In the genomic region with DNA sequence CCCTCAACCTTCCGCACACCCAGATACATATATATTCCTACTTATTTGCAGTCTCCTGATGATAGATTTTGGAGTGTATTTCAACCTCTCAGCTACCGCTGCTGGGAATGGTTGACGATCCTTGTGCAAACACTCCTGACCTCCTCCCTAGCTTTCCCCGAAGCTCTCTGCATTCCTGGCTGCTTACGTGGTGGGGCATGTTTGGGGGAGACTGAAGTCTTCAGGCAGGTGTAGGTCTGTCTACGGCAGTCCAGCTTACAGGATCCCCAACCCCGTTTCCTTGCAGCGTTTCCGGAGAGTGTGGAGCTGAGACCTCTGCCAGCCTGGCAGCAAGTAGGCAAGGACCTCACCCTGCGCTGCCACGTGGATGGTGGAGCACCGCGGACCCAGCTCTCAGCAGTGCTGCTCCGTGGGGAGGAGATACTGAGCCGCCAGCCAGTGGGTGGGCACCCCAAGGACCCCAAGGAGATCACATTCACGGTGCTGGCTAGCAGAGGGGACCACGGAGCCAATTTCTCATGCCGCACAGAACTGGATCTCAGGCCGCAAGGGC, we compare ENCODE assay signal across 21 mouse cellular contexts. TPM values are rescaled to one million over a fixed set of nuclear protein-coding genes. Genes with fewer than 3 reads are reported as not detected.
DNase-seq lines count a peak whose midpoint lies in the region; ATAC-seq lines count a peak whose summit lies in the region.
"Had no signal": no experiment of that assay in that cellular context is flagged by ENCODE, and none has a peak within 500 bp of the region (broad histone marks: within the 10 kb centered on the region; RNA-seq: fewer than 3 reads in every experiment).

No protein-coding gene starts in this region.

- no peak for ATAC-seq in heart, embryonic 15.5 days (replicated peaks; ENCODE audit: insufficient number of reproducible peaks, insufficient read depth, low FRiP score, low read depth)
- peak; percentile 62 for ATAC-seq in lung, embryonic 15.5 days (ENCODE audit: borderline replicate concordance, extremely low read depth, low FRiP score, low TSS enrichment)
- ATAC-seq in stomach, embryonic 14.5 days (ENCODE audit: insufficient number of reproducible peaks, insufficient read depth, low FRiP score, low read depth): peak; percentile 42
- ATAC-seq: activated CD4-positive, CD25-positive, alpha-beta regulatory T cell, adult 4 months had no signal

- H3K9me3 ChIP-seq in heart, embryonic 15.5 days (replicated peaks): no peaks in the 10 kb centered on the region
- H3K9me3 ChIP-seq in lung, embryonic 15.5 days: no peaks in the 10 kb centered on the region
- no peaks in the 10 kb centered on the region for H3K9me3 ChIP-seq in stomach, embryonic 14.5 days (ENCODE audit: control insufficient read depth, low read depth, low read length)
- H3K9me3 ChIP-seq: embryonic facial prominence, embryonic 15.5 days; forebrain, embryonic 10.5 days had no signal

- H3K9ac ChIP-seq in heart, embryonic 15.5 days: no peak overlapping the region
- peak overlapping the region; percentile 10; the same call in 1 of the 2 replicates for H3K9ac ChIP-seq in lung, embryonic 15.5 days
- no peak overlapping the region for H3K9ac ChIP-seq in stomach, embryonic 14.5 days (replicated peaks; ENCODE audit: low read depth, low read length)
- H3K9ac ChIP-seq: embryonic facial prominence, embryonic 15.5 days had no signal

- H3K27me3 ChIP-seq in heart, embryonic 15.5 days: peaks cover 11% of the 10 kb centered on the region
- no peaks in the 10 kb centered on the region for H3K27me3 ChIP-seq in lung, embryonic 15.5 days
- 0 out of 2 replicates have a peak, but pooled peaks cover 6% of the 10 kb centered on the region for H3K27me3 ChIP-seq in stomach, embryonic 14.5 days (ENCODE audit: control insufficient read depth, insufficient read depth, low read length)

- H3K4me3 ChIP-seq in heart, embryonic 15.5 days: no peak overlapping the region; the same call in 1 of the 2 replicates
- H3K4me3 ChIP-seq in lung, embryonic 15.5 days: peak overlapping the region; percentile 37
- no peak overlapping the region for H3K4me3 ChIP-seq in stomach, embryonic 14.5 days (ENCODE audit: low read depth, low read length)
- H3K4me3 ChIP-seq: embryonic facial prominence, embryonic 15.5 days; forebrain, embryonic 10.5 days had no signal

- no peak for DNase-seq in heart, postnatal 4 days
- peak; percentile 47 for DNase-seq in R1 (ENCODE audit: low read depth, low spot score)
- no peak for DNase-seq in cerebellum, adult 9-10 months
- no peak for DNase-seq in thymus, postnatal 10 days (ENCODE audit: low spot score in 2 of 2)
- DNase-seq: adrenal gland, postnatal 14 days; cerebellum, adult 2 months; gastrocnemius, postnatal 10 days; right cerebral cortex, adult 18-20 months; thymus, postnatal 25 days had no signal

- H3K4me1 ChIP-seq in heart, embryonic 15.5 days (replicated peaks): peaks cover 15% of the 10 kb centered on the region
- peaks cover 52% of the 10 kb centered on the region for H3K4me1 ChIP-seq in lung, embryonic 15.5 days
- H3K4me1 ChIP-seq in stomach, embryonic 14.5 days (ENCODE audit: control insufficient read depth, insufficient read depth, low read length): peaks cover 11% of the 10 kb centered on the region; the same call in 1 of the 2 replicates

- no peak overlapping the region for H3K4me2 ChIP-seq in heart, embryonic 15.5 days
- H3K4me2 ChIP-seq in lung, embryonic 15.5 days: peak overlapping the region; percentile 50
- peak overlapping the region; percentile 18; the same call in 1 of the 2 replicates for H3K4me2 ChIP-seq in stomach, embryonic 14.5 days (replicated peaks; ENCODE audit: low read depth, low read length)
- H3K4me2 ChIP-seq: embryonic facial prominence, embryonic 15.5 days had no signal

- H3K36me3 ChIP-seq in heart, embryonic 15.5 days: no peaks in the 10 kb centered on the region
- no peaks in the 10 kb centered on the region; the same call in 1 of the 2 replicates for H3K36me3 ChIP-seq in lung, embryonic 15.5 days
- no peaks in the 10 kb centered on the region for H3K36me3 ChIP-seq in stomach, embryonic 14.5 days (ENCODE audit: control insufficient read depth, insufficient read depth, low read length)
- H3K36me3 ChIP-seq: forebrain, embryonic 10.5 days had no signal

- 66% methylated on average over 19 of the region's 19 CpGs for WGBS in heart, embryonic 15.5 days
- 43% methylated on average over 19 of the region's 19 CpGs for WGBS in lung, embryonic 15.5 days
- WGBS in stomach, embryonic 14.5 days: 48% methylated on average over 19 of the region's 19 CpGs

- H3K27ac ChIP-seq in heart, embryonic 15.5 days: 0 out of 2 replicates have a peak overlapping the region, but pooled peaks have one; percentile 33
- peak overlapping the region; percentile 93 for H3K27ac ChIP-seq in lung, embryonic 15.5 days
- peak overlapping the region; percentile 10 for H3K27ac ChIP-seq in stomach, embryonic 14.5 days (ENCODE audit: low read length)
- H3K27ac ChIP-seq: embryonic facial prominence, embryonic 15.5 days; forebrain, embryonic 10.5 days had no signal

RNA-seq across cellular contexts. Expression of a gene that starts 3.8 kb away (rescaled TPM):
- polyA plus RNA-seq in heart, embryonic 15.5 days (2015; fragmentation: Nextera tagmentation; extraction: Ambion mirVana): 1.9 and 2.8 TPM in 2 replicates
- under 1 TPM; 0.27 to 0.93 TPM for total RNA-seq in heart, postnatal 4 days (2021)
- polyA plus RNA-seq in lung, embryonic 15.5 days (2015; fragmentation: Nextera tagmentation; extraction: Ambion mirVana): 2.4 and 2.9 TPM in 2 replicates
- 0.84 and 1.0 TPM in 2 replicates for polyA plus RNA-seq in stomach, embryonic 14.5 days (2014; fragmentation: Nextera tagmentation; extraction: Ambion mirVana)

RNA-seq across cellular contexts. Expression of a gene that starts 6.5 kb away (rescaled TPM):
- 0.04 and 0.13 TPM in 2 replicates for polyA plus RNA-seq in heart, embryonic 15.5 days (2015; fragmentation: Nextera tagmentation; extraction: Ambion mirVana)
- total RNA-seq in heart, postnatal 4 days (2021): not detected
- 0.17 and 0.23 TPM in 2 replicates for polyA plus RNA-seq in lung, embryonic 15.5 days (2015; fragmentation: Nextera tagmentation; extraction: Ambion mirVana)
- polyA plus RNA-seq in stomach, embryonic 14.5 days (2014; fragmentation: Nextera tagmentation; extraction: Ambion mirVana): 0.18 TPM in 1 of 2 replicates, not detected in the other
- total RNA-seq: heart, postnatal 25 days; liver, adult 2 months had no signal
- polyA plus RNA-seq: activated CD4-positive, CD25-positive, alpha-beta regulatory T cell, adult 4 months; neural tube, embryonic 11.5 days had no signal

RNA-seq across cellular contexts. Expression of a gene that starts 9.5 kb away (rescaled TPM):
- polyA plus RNA-seq in heart, embryonic 15.5 days (2015; fragmentation: Nextera tagmentation; extraction: Ambion mirVana): 13.2 and 24.9 TPM in 2 replicates
- total RNA-seq in heart, postnatal 4 days (2021): 1 to 10 TPM; 8.0 to 8.5 TPM
- polyA plus RNA-seq in lung, embryonic 15.5 days (2015; fragmentation: Nextera tagmentation; extraction: Ambion mirVana): 55.1 and 57.5 TPM in 2 replicates
- 10.6 and 12.5 TPM in 2 replicates for polyA plus RNA-seq in stomach, embryonic 14.5 days (2014; fragmentation: Nextera tagmentation; extraction: Ambion mirVana)

RNA-seq across cellular contexts. Expression of a gene that starts 22.8 kb away (rescaled TPM):
- 136 and 147 TPM in 2 replicates for polyA plus RNA-seq in heart, embryonic 15.5 days (2015; fragmentation: Nextera tagmentation; extraction: Ambion mirVana)
- 10 to 100 TPM; 85.7 to 98.0 TPM for total RNA-seq in heart, postnatal 4 days (2021)
- 157 and 160 TPM in 2 replicates for polyA plus RNA-seq in lung, embryonic 15.5 days (2015; fragmentation: Nextera tagmentation; extraction: Ambion mirVana)
- 136 and 150 TPM in 2 replicates for polyA plus RNA-seq in stomach, embryonic 14.5 days (2014; fragmentation: Nextera tagmentation; extraction: Ambion mirVana)

RNA-seq across cellular contexts. Expression of a gene that starts 41.6 kb away (rescaled TPM):
- 0.42 TPM in 1 of 2 replicates, not detected in the other for polyA plus RNA-seq in heart, embryonic 15.5 days (2015; fragmentation: Nextera tagmentation; extraction: Ambion mirVana)
- total RNA-seq in heart, postnatal 4 days (2021): not detected
- polyA plus RNA-seq in lung, embryonic 15.5 days (2015; fragmentation: Nextera tagmentation; extraction: Ambion mirVana): 0.76 and 2.1 TPM in 2 replicates
- 1.8 TPM in 1 of 2 replicates, not detected in the other for polyA plus RNA-seq in stomach, embryonic 14.5 days (2014; fragmentation: Nextera tagmentation; extraction: Ambion mirVana)
- total RNA-seq: adrenal gland, postnatal 14 days; gastrocnemius, postnatal 10 days; heart, adult 8-10 months; heart, postnatal 25 days; liver, adult 2 months had no signal
- polyA plus RNA-seq: frontal cortex, adult 2 months; kidney, embryonic 14.5 days had no signal

Comparison
In these comparisons a context has a peak if more than half of its experiments do, and no peak if none do; other contexts are left out.
1. H3K27ac ChIP-seq: peak in every context shown above with its lines; median percentile 93 in lung, embryonic 15.5 days; 33 in heart, embryonic 15.5 days; 10 in stomach, embryonic 14.5 days.